Mouse (Mus musculus): ENCODE measurements around the gene Steap4.
"Not testable (repeated sequence)": the region's sequence is repeated elsewhere in the genome, so short reads cannot be mapped to it uniquely, and the experiment has no call there.

Steap4 gene

DNA sequence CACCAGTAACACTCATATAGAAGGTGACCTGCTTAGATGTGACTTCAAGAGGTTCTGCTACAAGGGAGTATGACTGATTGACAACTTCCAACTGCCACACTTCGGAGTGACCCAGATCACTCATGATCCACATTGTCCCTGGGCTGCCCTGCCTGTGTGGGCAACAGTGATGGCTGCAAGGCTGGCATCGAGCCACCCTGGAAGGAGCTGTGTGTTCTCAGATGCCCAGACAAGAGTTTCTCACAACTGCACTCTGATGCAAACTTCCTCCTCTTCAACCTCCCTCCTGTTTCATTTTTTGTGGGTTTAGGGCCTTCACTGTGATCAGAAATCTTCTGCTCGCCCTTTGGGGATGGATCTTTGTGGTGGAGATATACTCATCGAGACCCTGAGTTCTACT lies 28.2 kb downstream of the Steap4 start:
- DNase-seq (ENCODE audit: extremely low read depth, low read depth, low spot score), result no peak

DNA sequence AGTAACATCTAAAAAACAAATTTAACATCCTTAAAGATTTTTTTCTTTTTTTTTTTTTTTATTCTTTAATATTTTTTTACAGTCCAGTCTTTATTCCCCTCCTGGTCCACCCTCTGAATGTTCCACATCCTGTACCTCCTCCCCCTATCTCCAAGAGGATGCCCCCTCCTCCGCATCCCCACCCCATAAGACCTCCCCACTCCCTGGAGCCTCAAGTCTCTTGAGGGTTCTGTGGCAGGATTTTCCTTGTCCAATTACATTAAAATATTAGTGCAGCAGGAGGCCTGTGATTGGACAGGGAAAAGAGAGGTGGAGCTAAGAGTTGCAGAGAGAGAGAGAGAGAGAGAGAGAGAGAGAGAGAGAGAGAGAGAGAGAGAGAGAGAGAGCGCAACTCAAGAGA lies 31.4 kb downstream of the Steap4 start:
- DNase-seq (ENCODE audit: extremely low read depth, low read depth, low spot score), result not testable (repeated sequence)

DNA sequence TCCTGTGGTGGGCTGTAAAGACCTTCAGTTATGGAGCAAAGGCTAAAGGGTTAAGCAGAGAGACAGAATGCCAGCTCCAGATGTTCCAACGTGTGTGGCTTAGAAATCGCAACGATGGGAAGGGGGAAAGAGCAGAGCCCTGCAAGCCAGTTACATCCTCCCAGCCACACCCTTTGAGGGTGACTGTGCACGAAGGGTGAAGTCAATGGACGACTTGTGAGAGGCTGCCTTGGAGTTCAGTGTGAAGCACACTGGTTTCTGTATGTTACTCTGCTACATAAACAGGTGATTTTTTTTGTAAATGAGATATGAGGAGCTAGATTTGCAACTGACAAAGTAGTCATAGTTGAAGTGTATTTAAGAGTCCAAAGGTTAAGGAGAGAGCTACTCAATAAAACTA lies 33.5 kb downstream of the Steap4 start:
- no peak for DNase-seq (ENCODE audit: extremely low read depth, low read depth, low spot score)

DNA sequence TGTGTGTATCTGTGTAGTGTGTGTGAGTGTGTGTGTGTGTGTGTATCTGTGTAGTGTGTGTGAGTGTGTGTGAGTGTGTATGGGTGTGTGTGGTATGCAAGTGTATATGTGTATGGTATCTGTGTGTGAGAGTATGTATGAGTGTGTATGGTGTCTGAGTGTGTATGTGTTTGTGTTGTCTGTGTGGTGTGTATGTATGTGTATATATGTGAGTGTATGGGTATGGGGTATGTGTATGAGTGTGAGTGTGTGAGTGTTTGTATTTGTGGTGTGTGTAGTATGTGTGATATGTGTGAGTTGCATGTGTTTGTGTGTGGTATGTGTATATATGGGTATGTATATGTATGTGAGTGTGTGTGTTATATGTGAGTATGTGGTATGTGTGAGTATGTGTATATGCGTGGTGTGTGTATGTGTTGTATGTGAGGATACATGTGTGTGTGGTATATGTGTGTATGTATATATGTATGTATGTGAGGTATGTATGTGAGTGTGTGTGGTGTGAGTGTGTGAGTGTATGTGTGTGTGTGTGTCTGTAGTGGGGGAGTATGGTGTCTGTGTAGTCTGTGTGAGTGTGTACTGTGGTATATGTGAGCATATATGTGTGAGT lies 35.1 kb downstream of the Steap4 start:
- DNase-seq (ENCODE audit: extremely low read depth, low read depth, low spot score), result no peak

DNA sequence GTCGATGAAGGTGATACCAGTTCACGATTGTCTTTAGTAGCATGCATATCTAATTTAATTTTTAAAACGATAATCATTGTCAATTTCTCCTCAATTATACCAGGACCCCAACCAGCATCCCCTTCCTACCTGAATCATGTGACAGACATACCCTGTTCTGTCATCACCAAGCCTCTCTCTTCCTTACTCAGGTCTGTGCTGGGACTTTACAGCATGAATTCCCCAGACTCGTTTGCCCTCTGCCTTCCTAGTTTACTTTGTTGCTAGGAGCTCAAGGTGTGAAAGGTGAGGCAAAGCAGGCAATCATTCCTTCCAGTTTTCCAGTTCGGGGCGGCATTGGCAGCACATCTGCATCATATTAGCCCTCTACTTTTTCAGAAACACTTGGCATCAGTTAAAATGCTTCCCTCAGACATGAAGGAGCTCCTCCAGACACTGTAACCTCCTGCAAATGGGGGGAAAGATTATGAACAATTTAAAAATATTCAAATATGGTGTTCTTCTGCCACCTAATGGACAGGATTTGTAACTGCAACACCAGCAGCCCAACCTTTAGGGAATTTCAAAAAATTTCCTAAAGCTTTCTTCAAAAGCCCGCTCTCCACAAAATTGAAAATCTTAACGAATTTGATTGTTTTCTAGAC lies 36.3 kb downstream of the Steap4 start:
- no peak for DNase-seq (ENCODE audit: extremely low read depth, low read depth, low spot score)

DNA sequence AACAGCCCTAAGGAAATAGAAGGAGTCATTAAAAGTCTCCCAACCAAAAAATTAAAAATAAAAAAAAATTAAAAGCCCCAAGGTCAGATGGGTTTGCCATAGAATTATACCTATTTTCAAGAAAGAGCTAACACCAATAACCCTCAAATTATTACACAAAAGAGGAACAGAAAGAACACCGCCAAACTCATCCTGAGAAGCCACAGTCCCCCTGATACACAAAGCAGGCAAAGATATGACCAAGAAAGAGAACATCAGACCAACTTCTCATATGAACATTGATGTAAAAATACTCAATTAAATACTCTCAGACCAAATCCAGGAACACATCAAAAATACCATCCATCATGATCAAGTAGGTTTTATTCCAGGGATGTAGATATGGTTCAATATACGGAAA lies 36.8 kb downstream of the Steap4 start:
- no peak for DNase-seq (ENCODE audit: extremely low read depth, low read depth, low spot score)

DNA sequence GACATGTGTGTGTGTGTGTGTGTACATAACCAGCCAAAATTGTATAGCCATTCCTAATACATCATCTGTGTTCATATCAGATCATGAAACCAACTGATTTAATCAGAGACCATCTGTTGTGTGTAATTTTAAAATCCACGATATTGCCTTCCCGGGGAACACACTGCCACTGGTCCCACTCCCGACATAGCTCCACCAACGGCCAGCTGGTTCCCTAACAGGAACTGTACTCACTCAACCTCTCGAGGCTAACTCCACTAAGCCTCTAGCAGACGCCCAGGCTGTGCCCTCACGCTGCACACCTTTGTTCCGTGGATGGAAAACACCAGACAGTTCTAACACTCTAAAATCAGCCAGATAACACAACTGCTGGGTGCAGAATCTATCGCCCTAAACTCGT lies 40.2 kb downstream of the Steap4 start:
- DNase-seq (ENCODE audit: extremely low read depth, low read depth, low spot score), result no peak

DNA sequence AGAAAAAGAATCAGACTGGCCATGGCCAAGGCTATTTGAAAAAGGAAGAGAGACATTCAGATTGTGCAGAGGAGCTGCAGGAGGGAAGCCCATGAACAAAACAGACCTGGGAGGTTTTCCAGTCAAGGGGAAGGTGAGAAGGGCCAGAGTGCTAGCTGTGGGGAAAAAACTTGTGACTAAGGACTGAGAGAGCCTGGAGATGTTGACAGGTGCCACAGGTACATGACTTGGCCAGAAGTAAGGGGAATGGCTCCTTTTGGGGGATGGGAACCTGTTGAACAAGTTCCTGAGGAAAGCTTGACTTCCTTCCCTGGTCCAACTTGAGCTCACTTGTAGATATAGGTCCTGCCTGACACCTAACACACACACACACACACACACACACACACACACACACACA lies 42.6 kb downstream of the Steap4 start:
- DNase-seq (ENCODE audit: extremely low read depth, low read depth, low spot score), result no peak

DNA sequence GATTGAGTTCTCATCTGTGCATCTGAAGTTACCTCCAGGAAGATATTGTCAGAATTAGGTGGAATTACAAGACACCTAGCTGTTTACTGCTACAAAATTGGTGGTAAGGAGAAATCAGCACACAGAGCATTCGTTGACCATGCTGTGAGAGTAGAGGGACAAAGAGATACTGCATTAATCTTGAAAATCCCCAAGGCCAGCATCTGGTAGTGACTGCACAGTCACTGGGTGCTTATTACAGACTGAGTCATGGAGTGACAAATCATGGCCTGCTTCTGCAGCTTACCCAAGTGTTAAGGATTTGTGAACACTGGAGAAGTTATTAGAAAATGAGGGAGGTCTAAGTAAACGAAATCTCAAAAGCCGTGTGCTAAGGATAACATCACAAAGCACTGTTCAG lies 53.0 kb downstream of the Steap4 start:
- DNase-seq (ENCODE audit: extremely low read depth, low read depth, low spot score), result no peak

Measured in fat pad, adult 2 months (tissue).